Mouse (Mus musculus) mouse trophoblast stem cell (cell line): ENCODE results near the gene Tle3.

Experiments
- in situ Hi-C, 2 experiments: fragments of 300-500 bp; cut with MseI, MboI; formaldehyde crosslinking; loops; 2 replicates in 1 of 2; 3 replicates in 1 of 2; pipeline ENCODE4 v1.15.1; 2025

Gene Tle3

DNA sequence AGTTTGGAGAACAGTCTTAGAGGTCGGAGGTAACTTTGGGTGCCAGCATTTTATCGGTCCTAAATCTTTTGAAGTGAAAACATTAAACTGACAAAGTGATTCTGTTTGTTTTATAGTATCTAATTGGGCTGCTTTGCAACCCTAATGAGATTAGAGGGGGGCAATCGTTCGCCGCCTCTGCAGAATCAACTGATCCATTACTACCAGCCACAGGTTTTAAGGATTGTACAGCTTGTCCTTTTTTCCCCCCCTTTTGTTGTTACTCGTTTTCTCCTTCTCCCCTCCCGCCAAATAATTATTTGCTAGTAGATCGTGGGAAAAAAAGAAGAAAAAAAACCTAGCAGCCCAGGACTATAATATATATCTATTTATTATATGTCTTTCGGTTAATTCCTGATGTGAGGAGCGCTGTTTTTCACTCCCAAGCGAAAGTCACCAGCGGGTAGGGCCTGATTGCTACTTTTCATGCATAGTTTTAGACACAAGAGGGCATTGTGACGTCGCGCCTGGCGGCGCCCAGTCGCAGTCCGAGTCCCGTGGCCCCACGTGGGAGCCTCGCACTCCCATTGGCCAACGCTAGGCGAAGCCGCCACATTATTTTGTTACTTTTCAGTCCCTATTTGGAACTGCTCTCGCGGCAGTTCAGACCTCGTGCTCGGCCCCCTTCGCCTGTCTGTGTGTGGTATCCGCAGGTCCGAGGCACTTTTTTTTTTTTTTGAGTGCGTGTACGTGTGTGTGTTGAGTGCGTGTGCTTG is at the start of gene Tle3:
Gene Tle3, plus strand, starts transcription at position 612 of the 755 bp plus-strand sequence.
- in situ Hi-C loops = no loop called here

DNA sequence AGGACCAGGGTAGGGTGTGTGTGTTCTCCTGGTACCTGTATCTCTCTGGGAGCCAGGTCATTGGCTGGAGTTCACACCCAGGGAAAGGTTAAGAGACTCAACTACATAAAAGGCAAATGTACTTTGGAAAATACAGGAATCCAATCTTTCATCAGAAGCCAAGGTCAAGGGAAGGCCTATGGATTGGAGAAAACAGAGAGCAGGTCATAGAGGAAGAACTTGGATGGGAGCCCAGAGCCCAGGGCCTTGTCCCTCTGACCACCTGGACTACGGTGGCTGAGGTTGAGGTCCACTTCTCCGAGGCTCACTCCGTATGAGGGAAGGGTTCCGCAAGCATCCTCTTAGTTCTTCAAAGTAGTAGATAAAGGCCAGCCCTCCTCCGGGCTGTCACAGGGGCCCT is 48.9 kb upstream of the Tle3 start:
- in situ Hi-C loops = no loop called here

DNA sequence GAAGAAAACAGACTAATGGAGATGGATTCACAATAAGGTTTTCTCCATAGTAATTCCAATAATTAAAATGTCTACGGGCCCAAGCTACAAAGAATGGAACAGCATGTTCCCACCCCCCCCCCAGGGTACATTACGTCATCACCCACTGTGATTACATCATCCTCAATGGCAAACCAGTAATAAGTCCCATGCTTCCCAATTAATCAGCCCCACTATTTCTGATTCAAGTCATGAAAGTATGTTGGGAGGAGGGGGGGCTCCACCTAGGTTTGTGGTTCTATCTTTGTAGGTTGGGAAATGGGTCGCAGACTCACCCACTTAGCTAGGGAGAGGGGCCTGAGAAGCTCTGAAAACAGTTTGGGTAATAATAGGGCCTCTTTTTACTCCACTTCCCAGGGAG is 48.3 kb upstream of the Tle3 start:
- in situ Hi-C loops = no loop called here

DNA sequence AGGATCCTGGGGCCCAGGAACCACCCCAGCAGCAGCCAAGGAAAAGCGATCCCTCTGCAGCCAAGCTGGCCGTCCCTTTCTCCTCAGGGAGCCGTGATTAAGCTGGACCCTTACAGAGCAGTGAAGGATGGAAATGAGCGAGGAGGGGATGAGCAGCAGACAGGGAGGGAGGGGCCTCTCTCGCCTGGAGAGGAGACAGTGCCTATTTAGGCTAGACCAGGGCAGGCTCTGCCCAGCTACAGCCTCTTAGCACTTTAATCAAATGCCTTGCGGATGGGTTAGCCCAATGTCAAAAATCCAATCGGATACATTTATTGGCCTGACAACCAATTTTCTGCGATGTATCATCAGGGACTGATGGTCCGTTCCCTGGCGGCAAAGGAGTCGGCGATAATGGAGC is 47.8 kb upstream of the Tle3 start:
- in situ Hi-C loops = no loop called here

DNA sequence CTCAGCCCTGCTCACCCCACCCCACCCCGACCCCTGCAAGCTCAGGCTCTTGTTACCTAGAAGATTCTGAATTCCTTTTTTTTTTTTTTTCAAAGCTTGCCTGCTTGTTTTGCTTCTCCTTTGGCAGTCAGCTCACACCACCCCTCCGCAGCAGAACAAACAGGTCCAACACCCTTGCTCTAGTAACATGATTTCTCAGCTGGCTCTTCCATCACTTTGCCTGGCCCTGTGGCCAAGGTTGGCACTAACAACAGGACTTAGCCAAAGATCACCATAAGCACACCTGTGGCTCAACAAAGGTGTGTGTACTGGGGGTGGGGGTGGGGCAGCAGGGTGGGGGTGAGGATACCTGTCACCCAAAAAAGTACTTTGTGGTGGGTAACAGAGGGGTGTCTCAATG is 47.2 kb upstream of the Tle3 start:
- in situ Hi-C loops = no loop called here

DNA sequence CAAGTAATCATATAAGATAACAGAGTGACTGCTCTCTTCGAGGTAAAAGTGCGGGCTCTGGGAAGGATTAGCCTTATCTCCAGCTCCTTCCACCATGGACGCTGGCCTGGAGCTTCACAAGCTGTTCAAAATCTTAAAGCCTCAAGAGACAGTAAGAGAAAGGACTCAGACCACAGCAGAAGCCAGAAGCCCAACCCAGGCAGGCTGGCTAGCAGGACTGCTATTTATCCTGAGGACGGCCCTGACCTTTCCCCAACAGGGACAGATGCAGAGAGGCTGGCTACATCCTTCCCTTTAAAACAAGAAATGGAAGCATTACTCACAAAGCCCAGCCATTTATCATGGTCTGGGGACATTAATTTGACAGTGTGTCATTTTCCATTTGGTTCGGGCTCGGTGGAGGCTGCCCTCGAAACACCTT is 46.2 kb upstream of the Tle3 start:
- in situ Hi-C loops = no loop called here

DNA sequence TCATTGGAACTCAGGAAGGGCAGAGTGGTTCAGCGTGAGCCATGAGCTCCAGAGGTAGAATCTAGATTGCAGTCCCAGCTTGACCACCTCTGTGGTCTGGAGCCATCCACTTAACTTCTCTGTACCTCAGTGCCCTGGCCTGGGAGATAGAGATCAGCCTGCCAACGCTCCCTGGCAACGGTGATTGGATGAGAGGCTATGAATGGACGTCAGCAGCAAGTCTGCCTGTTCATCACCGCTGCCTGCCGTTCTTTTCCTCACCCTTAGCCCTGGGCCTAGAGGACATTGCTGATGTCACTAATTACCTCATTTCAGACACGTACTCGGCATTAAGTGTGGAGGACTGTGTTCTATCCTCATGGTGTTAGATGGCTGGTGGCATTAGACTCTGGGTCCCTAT is 45.2 kb upstream of the Tle3 start:
- in situ Hi-C loops = no loop called here

DNA sequence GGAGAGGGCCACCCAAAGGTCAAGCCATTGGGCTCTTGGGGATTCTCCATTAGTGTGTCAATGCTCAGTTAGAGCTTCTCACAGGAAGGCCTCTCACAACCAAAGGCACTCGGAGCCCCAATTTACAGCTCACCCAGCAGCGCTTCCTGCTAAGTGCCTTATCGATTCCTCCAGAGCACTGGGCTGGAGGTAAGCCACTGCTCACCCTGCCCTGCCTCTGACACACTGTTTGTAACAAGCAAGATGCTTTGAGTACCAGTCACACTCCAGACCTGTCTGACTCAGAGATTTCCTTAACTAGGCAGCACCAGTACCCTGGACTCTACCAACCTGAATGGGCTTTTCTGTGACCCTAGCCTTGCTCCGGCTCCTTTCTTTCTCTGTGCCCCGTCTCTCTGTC is 44.0 kb upstream of the Tle3 start:
- in situ Hi-C loops = no loop called here

DNA sequence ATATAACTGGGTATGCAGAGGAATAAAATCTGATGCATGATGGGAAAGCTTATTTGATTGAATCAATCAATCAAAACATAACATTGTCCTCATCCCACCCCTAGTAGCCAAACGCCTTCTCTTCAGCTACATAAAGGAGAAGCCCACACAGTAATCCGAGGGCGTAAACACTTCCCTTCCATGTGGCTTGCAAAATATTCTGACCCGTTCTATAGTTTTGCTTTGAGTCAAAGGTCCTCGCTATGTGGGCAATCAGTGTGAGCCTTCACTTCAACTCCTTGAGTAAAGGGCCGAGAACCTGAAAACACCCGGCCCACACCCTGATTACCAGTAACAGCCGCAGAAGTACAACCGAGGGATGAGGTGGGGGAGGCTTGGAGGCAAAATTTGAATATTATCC is 41.4 kb upstream of the Tle3 start:
- in situ Hi-C loops = no loop called here

DNA sequence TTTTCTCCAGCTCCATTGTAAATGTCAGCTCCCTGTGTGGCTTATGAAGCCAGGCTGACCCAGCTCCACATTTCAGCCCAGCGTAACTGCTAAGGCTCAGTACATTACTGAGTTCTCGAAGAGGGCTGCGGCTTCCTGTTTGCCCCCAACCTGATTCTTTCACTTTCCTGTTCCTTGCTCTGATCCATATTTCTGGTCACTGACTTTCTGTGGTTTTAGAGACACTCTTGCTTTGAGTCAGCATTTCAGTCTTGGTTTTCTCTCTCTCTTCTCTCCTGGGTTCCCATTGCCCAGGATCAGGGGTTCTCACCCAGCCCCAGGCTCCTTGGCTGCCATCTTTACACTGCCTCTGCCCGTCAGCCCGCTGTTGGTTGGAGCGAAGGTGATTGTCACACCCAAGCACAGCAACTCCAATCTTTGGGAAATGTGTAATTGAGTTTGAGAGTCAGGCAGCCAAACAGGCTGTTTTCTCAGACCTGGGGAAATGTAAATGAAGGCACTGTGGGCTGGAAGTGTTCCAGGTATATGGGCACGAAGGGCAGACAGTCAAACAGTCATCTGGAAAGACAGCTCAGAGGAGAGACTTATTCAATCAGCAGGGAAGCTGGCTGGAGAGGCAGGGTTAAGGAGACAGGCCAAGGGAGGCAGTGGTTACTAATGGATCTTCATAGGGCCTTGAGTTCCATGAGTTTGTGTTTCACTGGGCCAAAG is 39.8 kb upstream of the Tle3 start:
- in situ Hi-C loops = no loop called here

DNA sequence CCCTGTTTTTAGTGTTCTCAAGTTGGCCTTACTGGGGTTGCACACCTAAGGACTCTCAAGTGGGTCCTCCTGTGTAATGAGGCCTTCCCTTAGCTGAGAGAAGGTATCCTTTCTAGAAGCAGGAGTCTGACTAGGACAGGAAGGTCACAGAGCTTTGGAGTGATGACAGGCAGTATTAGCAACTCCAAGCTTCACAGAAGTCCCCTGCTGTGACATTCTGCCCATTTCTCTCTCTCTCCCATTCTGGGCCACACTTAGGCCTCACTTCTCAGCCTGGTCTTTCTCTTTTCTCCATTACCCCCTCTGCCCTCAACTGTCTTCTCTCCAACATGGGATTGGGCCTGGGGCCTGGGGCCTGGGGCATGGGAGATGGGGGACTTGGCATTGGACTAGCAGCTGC is 36.0 kb upstream of the Tle3 start:
- in situ Hi-C loops = no loop called here

DNA sequence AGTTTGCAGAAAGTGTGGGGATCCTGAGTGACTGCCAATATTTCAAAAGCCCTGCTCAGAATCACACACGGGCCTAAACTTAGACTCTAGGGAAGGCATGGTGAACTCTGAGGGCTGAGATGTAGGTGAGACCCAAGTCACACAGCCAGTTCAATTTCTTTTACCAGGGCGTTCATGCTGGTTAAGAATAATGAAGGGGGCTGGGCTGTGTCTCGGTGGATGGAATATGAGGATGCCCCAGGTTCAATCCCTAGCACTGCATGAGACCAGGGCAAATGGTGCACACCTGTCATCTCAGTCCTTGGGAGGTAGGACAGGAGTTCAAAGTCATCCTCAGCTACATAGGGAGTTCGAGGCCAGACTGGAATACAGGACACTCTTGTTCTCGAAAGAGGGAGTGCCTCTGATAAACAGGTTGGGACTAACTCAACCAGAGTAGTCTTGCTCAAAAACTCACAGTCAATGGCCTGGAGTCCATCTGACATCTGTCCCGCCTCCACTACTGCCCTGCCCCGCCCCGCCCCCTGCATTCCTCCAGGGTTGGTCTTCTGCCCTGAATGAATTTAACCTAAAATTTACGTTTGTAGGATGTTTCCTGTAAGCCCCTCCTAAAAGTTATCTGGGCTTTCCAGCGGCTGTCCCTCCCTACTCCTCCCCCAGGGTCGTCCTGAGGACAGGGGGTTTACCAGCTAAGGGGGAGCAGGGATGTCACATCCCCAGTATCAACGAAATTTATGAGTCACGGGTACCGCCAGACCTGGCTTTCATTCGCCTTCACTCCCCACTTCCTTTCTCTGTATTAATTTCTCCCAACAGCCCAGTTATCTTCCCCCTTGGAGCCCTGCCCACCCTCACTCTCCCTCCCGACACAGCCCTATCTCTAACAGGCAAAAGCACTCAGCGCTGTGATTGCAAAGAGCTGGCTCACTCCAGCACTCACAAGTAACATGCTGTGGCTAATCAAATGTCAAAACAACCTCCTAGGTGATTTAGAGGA is 35.3 kb upstream of the Tle3 start:
- in situ Hi-C loops = no loop called here

DNA sequence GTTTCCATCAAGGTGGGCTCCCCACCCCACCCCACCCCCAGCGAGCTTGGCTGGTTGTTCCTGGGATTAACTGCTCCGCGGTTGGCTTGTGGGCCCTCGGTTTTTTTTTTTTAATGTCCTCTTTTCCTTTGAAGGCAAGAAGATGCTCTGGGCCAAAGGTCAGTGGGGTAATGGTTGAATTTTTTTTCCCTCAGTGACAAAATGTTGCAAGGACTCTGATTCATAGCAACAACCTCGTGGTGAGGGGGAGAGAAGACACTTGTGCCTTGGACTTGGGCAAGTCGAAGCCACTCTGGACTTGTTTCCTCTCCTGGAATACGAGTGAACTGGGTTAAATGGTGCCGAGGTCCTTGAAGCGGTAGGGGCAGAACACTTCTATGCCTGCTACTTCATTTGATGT is 34.5 kb upstream of the Tle3 start:
- in situ Hi-C loops = no loop called here

DNA sequence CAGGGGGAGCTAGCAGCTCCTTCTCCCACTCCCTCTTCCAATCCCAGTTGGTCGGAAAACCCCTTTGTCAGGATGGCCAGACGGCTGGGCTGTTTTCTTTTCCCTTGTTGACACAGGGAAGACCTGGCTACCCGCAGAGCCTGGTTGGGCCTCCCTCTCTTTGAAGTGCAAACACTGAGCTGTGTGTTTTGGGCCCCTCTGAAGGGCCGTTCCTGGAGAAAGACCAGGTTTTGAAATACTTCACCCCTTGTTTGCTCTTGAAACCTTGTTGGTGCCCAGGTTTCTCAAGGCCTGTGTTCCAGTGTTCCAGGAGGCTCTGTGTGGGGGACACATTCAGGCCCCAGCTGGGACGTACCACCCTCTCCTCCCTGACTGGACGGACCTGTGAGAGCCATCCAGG is 32.9 kb upstream of the Tle3 start:
- in situ Hi-C loops = no loop called here

DNA sequence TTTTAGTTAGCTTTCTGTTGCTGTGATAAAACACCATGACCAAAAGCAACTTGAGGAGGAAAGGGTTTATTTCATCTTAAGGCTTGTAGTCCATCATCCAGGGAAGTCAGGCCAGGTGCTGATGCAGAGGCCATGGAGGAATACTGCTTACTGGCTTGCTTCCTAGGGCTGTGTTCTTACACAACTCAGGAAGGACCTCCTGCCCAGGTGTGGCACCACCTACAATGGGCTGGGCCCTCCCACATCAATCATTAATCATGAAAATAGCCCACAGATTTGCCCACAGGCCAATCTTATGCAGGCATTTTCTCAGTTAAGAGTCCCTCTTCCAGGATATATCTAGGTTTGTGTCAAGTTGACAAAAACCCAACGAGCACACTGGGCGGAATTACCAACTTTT is 31.8 kb upstream of the Tle3 start:
- in situ Hi-C loops = no loop called here

DNA sequence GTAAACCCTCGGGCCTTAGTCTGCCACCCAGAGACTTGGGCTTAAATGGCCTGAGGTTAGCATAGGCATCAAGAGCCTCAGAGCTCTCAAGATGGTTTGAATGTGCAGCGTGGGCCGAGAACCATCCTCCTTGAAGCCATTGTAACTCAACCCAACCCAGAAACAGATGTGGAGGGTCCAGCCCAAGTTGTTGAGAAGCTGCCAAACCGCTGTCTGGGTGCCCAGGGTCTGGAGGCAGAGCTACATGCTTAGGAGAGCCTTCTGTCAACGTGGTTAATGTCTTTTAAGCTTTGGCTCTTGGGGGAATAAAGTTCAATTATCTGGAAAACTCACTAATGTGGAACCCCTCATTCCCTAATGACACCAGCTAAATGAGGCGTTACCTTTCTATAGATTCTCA is 29.9 kb upstream of the Tle3 start:
- in situ Hi-C loops = no loop called here

DNA sequence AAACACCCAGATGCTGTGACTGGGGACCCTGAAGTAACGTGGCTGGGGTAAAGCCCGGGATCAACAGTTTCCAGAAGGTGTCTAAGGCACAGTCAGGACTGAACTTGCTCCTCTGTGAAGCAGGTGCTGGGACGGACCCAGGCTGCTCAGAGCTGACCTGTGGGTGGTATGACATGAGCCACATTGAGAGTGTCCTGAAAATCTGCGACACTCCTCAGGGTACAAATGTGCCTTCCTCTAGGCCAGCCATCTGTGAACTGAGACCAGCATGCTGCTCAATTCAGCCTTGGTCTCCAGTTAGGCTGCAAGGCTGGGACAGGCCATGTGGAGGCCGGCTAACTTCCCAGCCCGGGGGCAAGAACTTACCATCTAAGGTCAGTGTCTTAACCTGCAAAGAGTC is 27.5 kb upstream of the Tle3 start:
- in situ Hi-C loops = no loop called here

DNA sequence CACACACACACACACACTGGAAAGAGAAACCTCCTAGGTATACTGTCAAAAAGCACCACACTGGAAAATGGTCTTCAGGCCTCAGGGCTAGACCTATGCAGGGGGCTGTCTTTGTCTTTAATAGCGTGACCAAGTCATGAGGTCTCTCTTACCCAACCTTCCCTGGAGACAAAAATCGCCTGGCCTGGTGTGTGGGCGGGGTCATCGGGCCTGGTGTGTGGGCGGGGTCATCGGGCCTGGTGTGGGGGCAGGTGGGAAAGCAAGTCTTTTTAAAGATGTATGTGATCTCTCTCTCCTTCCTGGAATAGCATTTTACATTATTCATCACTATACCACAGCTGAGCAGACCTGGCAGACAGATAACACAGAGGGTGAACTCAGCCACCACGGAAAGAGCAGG is 25.2 kb upstream of the Tle3 start:
- in situ Hi-C loops = no loop called here

DNA sequence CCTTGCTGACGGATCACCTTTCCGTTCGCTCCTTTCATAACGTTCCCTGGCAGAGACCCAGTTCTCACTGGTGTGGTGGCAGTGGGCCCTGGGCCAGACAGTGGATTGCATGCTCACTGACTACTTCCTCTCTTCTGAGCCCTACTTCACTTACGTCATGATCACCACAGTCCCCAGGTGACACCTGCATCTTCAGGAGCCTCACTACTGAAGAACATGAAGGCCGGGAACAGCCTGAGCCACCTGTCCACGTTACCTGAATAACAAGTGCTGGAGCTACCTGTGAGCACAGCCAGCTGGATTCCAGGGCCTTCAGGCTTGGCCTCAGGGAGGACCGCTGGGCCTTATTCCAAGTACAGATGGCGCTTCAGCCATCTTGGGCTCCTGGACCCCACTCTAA is 24.1 kb upstream of the Tle3 start:
- in situ Hi-C loops = no loop called here

DNA sequence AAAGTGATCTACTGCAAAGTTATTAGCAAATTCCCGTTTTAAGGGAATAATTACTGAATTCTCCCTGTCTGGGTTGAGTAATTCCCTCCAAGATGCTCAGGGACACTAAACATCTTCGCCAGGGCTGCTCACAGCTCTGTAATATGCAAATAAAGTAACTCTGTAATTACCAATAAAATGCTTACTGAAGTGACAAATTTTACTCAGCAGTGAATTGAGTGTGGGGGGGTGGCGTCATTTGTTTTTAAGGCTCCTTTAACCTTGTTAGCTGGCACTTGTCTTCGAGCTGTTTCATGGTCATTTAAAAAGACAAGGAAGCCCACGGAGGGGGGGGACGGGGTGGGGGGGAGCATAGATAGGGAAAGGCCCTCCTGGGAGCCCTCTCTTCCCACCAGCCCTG is 23.6 kb upstream of the Tle3 start:
- in situ Hi-C loops = no loop called here

DNA sequence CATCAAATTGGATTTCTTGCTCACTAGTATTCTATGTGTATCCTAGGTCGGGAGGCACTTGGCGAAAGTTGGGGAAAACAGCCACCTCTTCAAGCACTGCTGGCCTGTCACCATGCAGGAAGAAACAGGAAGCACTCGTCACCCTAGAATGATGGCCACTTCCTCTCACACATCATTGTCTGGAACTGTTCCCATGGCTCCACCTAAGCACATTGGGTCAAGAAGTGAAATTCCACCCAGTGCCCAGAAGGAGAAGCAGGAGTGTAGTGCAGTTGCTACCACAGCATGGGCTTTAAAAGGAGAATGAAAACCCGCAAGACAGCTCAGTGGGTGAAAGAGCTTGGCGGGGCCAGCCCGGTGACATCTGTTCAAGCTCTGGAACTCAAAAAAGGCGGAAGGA is 22.5 kb upstream of the Tle3 start:
- in situ Hi-C loops = no loop called here

DNA sequence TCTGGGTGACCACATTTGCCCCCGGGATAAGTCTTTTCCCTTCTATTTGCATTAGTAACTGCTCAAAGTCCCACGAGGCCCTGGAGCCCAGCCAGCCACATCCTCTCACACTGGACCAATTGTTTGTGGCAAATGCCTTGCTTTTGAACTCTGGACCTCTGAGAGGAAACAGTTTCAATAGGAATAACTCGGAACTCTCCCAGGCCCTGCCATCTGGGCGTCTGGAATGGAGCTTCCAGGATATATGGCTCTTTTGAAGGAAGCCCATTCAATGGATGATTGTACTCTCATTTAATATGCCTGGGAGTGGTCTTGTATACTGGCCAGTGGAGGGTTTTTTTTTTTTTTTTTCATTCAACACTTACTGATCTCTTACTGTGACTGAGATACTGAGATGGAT is 21.0 kb upstream of the Tle3 start:
- in situ Hi-C loops = no loop called here
